Mouse (Mus musculus): ENCODE measurements around the gene Vill.

Gene Vill

DNA sequence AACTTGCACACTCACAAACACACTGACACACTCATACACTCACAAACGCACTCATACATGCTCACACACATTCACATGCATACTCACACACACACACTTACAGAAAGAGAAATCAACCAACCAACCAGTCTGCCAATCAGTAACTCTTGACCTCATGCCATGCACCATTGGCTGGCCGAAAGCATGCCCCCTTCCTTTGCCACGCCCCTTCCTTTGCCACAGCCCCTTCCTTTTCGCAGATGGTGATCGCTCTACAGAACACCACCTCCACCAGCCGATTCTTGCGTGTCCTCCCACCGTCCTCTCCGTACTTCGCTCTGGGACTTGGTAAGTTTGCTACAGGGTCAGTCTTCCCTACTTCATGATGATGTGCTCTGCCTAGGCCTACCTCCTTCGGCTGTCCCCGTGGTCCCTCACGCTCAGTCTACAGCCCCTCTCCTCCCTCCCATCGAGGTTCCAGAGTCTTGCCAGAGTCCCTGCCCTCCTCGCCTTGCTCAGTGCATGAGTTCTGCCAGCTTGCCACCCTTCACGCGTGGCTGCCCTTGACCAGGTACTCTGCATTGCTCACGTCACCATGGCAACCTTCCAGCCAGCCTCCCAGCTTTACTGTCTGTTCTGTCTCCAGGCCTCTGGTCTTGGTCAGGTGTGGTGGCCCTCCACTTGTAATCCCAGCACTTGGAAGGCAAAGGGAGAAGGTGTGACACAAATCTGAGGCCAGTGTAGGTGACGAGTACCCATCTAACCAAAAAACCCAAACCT lies 67.0 kb downstream of the Vill start:
- DNase-seq: no peak

DNA sequence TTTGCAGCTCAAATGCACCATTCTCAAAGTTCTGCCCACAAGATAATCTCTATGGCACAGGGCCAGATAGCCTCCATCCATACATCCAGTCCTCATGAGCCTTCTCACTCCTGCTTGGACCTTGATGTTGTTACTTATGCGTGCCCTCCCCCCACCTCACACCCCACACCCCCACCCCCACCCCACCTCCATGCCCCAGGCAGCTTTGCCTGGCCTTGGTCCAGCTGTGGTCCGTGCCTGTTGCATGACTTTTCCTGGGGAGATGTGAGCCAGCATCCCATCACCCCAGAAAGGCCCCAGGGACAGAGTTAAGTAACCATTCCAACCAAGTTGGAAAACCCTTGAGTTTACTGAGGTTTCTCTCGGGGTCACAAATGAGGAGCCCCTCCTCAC lies 67.6 kb downstream of the Vill start:
- no peak for DNase-seq
